Mouse (Mus musculus) spleen, adult 2 months (tissue): ENCODE results near the gene Rnaseh2a. TPM values are rescaled to one million over a fixed set of nuclear protein-coding genes. Genes with fewer than 3 reads are reported as not detected.
A peak's percentile ranks its signal among the peaks of the same experiment; 100 is the strongest.
"Not testable (repeated sequence)": the region's sequence is repeated elsewhere in the genome, so short reads cannot be mapped to it uniquely, and the experiment has no call there.

ENCODE experiments used
- DNase-seq, 2 experiments: peaks; one replicate each; pipeline versions ENCODE4 v3.0.0 to v3.0.0-alpha.2; 2012 to 2021; ENCODE audit warnings: low spot score in 2 of 2, low read depth in 1 of 2
- H3K27ac ChIP-seq: fragments of 200-500 bp; 2 replicates; pipeline ENCODE4 v1.5.1; 2012; ENCODE audit warnings: low read length, inconsistent platforms; ENCODE audit not compliant: insufficient read depth
- H3K27me3 ChIP-seq: fragments of 200-500 bp; 2 replicates; pipeline ENCODE4 v1.6.1; 2012; ENCODE audit warnings: mild to moderate bottlenecking, moderate library complexity, low read length, inconsistent platforms; ENCODE audit not compliant: control insufficient read depth, insufficient read depth
- H3K36me3 ChIP-seq: fragments of 200-500 bp; 2 replicates; pipeline ENCODE4 v1.6.1; 2012; ENCODE audit warnings: mild to moderate bottlenecking, low read length, inconsistent platforms; ENCODE audit not compliant: control insufficient read depth, insufficient read depth
- H3K4me1 ChIP-seq: fragments of 200-500 bp; 2 replicates; pipeline ENCODE4 v1.6.1; 2011; ENCODE audit warnings: inconsistent platforms; ENCODE audit not compliant: control insufficient read depth, insufficient read depth, insufficient read length
- H3K4me3 ChIP-seq: fragments of 200-500 bp; 2 replicates; pipeline ENCODE4 v1.5.1; 2011; ENCODE audit warnings: mild to moderate bottlenecking, inconsistent platforms; ENCODE audit not compliant: insufficient read depth, insufficient read length; ENCODE audit errors: extremely low read depth
- CTCF ChIP-seq: fragments of 200-500 bp; IDR thresholded peaks from 2 replicates; pipeline ENCODE4 v1.5.1; 2011; ENCODE audit warnings: mild to moderate bottlenecking, inconsistent platforms; ENCODE audit not compliant: insufficient read depth, insufficient read length, insufficient replicate concordance; ENCODE audit errors: extremely low read depth
- POLR2A ChIP-seq: fragments of 200-500 bp; IDR thresholded peaks from 2 replicates; pipeline ENCODE4 v1.6.1; 2011; ENCODE audit warnings: low read depth, low read length, inconsistent platforms
- WGBS: fragments of 180-500 bp; shearing (Covaris S2); methylation state at CpG from one replicate; pipeline ENCODE4 v1.1.7; 2018; 5-methylcytosine and 5-hydroxymethylcytosine counted together
- polyA plus RNA-seq: library from polyadenylated mRNA; depleted of rRNA; stranded (reverse); fragments of >200 nt; gene quantifications from 2 replicates; pipeline ENCODE4 v1.2.3, GENCODE M21; 2012

Gene Rnaseh2a
- polyA plus RNA-seq, 1 experiment = 34.2 TPM

DNA sequence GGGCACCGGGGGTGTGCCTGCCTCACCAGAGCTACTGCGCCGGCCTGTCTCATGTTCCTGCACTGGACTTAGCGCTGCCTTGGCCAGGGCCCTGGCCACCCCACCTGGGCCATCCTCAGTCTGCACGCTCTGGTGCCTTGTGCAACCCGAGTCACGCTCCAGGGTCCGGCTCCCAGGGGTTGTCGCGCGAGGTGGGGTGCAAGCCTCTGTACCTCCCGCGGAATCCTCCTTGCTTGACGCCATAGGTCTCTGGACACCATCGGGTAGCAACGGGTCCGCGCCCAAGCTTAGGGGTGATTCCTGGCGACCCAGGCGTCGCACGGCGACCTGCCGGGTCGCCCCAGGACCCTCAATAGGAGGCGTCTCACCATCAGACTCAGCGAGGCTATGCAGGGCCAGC, 57.2 kb downstream of the Rnaseh2a start:
- Histone ChIP-seq H3K27ac (peak overlapping the region; percentile 61; the same call in 1 of the 2 replicates), H3K27me3 (no peaks in the 10 kb centered on the region), H3K4me1 (peaks cover 13% of the 10 kb centered on the region), H3K4me3 (no peak overlapping the region), H3K36me3 (peaks cover 6% of the 10 kb centered on the region)
- DNase-seq = no peak
- 65% methylated on average over 27 of the region's 27 CpGs for WGBS
- TF ChIP-seq CTCF (no peak), POLR2A (no peak)

DNA sequence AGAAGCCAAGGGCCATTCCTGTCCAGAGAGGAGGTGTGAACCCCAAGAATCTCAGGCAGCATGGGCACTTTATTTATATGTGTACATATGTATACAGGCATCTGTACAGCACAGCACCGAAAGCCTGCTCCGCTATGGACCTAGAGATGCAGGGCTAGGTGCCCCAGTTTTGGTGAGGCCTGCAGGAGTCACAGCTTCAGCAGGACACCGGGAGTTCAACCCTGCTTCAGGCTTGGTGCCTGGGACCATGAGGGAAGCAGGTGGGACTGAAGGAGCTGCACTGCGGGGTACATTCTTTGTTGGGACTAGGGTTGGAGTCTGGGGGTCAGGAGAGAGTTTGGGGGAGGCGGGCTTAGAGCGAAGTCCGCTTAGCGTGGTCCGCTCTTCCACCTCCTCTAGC, 57.7 kb downstream of the Rnaseh2a start:
- Histone ChIP-seq H3K4me3 (no peak overlapping the region), H3K27me3 (no peaks in the 10 kb centered on the region), H3K36me3 (peaks cover 6% of the 10 kb centered on the region), H3K4me1 (peaks cover 13% of the 10 kb centered on the region), H3K27ac (no peak overlapping the region)
- TF ChIP-seq POLR2A (no peak), CTCF (no peak)
- DNase-seq = no peak
- WGBS = 97% methylated on average over 9 of the region's 9 CpGs

DNA sequence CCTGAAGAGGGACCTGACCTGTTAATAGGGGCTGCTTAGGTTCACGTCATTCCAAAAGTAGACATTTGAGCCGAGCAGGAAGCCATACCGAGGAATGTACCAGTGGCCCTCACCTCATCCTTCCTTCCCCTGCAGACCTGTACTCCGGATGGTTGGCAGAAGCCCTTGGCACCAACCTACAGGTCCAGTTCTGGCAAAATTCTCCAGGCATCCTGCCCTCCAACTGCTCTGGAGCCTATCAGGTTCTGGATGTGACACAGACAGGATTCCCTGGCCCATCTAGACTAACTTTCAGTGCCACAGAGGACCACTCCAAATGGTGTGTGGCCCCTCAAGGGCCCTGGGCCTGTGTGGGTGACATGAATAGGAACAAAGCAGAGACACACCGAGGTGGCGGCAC, 59.0 kb downstream of the Rnaseh2a start:
- Histone ChIP-seq H3K4me1 (peaks cover 13% of the 10 kb centered on the region), H3K36me3 (peaks cover 3% of the 10 kb centered on the region; the same call in 1 of the 2 replicates), H3K27me3 (no peaks in the 10 kb centered on the region), H3K4me3 (no peak overlapping the region), H3K27ac (no peak overlapping the region)
- DNase-seq = no peak
- TF ChIP-seq POLR2A (no peak), CTCF (no peak)
- WGBS = 91% methylated on average over 6 of the region's 6 CpGs

DNA sequence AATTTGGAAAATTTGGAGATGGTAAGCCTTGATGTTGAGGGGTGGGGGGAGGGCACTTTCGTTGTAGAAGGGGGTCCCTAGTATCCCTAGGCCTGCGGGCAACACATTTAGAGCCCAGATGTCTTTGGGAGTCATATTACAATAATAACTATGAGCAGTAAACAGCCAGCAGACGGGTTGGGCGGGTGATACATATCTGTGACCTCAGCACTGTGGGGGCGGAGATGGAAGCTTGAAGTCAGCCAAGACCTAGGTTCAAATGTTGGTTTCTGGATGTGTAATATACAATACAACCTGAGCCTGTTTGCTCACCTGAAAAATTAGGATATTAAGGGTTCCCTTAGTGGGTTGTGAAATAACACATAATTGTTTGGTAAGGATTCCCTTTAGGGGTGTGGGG, 59.6 kb downstream of the Rnaseh2a start:
- Histone ChIP-seq H3K4me1 (peaks cover 13% of the 10 kb centered on the region), H3K27me3 (no peaks in the 10 kb centered on the region), H3K36me3 (peaks cover 3% of the 10 kb centered on the region; the same call in 1 of the 2 replicates), H3K27ac (no peak overlapping the region), H3K4me3 (no peak overlapping the region)
- no peak for DNase-seq
- TF ChIP-seq POLR2A (no peak), CTCF (no peak)
- WGBS = 80% methylated on average over 5 of the region's 5 CpGs

DNA sequence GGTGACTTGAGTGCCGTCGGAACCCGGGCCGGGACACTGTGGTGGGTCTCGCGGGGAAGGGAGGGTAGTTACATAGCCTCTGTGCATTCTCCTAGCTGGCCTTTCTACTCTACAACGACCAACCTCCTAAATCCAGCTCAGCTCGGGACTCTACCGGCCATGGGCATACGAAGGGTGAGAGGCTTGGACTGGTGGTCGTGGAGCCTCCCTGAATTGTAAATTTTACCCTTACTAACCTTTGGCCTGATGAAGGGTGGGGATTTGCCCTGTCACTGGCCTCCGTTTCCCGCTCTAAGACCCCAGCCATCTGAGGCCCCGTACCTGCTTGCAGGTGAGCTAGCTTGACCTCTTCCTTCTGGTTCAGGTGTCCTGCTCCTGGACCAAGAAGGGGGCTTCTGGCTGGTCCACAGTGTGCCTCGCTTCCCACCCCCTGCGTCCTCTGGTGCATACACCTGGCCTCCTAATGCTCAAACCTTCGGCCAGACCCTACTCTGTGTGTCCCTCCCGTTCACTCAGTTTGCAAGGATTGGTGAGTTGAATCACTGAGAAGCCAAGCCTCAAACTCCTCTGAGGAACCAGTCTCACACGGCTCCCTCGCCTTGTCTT, 60.3 kb downstream of the Rnaseh2a start:
- Histone ChIP-seq H3K4me3 (peak overlapping the region; percentile 65), H3K36me3 (peaks cover 3% of the 10 kb centered on the region; the same call in 1 of the 2 replicates), H3K27ac (peak overlapping the region; percentile 81), H3K27me3 (no peaks in the 10 kb centered on the region), H3K4me1 (peaks cover 13% of the 10 kb centered on the region)
- 50% methylated on average over 20 of the region's 20 CpGs for WGBS
- TF ChIP-seq POLR2A (no peak), CTCF (no peak)
- no peak for DNase-seq

DNA sequence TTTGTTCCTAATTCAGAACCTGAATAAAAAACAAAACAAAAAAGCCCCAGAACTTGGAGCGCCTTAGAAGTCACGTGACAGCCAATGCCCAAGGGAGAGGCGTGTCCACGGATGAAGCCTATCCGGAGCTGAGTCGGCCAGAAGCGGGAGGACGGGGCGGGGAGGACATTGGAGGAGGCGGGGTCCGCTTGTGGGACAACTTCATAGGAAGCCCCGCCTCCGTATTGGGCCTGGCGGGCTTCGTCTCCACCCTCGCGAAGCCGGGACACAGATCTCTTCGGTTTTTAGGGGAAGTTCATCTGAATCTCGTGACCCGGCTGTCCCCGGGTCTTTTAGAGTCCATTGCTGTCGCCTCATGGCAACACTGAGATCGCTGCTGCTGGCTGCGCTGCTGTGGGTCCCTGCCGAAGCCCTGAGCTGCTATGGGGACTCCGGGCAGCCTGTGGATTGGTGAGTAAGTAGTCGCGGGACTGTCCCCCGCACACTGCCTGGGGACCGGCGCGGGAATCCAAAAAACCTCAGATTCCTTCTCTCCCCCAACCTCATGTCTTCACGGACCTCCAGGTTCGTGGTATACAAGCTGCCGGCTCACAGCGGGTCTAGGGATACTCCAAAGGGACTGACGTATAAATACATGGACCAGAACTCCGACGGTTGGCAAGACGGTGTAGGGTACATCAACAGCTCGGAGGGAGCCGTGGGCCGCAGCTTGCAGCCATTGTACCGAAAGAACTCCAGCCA, 61.0 kb downstream of the Rnaseh2a start, which contains the start of gene Dnase2a:
TSS of gene Dnase2a (plus strand) at position 140 of the 741 bp plus-strand sequence.
- WGBS = under 1% methylated on average over 45 of the region's 45 CpGs
- peak within 1 kb of the TSS; percentile 81 for H3K27ac ChIP-seq
- no peaks in the 10 kb centered on the region for H3K27me3 ChIP-seq
- H3K4me1 ChIP-seq = peaks cover 13% of the 10 kb centered on the region
- H3K36me3 ChIP-seq = peaks cover 3% of the 10 kb centered on the region; the same call in 1 of the 2 replicates
- H3K4me3 ChIP-seq = peak within 1 kb of the TSS; percentile 65
- peak; percentile 95 to 99 for DNase-seq
- TF ChIP-seq CTCF = no peak
- peak; percentile 52 for TF ChIP-seq POLR2A

DNA sequence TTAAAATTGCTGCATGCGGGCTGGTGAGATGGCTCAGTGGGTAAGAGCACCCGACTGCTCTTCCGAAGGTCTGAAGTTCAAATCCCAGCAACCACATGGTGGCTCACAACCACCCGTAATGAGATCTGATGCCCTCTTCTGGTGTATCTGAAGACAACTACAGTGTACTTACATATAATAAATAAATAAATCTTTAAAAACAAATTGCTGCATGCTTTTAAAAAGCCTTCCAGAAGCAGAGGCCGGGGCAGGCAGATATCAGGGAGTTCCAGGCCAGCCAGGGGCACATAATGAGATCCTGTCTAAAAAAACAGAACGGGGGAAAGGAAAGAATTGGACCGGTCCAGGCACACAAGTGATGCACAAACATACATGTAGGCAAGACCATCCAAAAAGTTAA, 61.6 kb downstream of the Rnaseh2a start:
- H3K36me3 ChIP-seq, DNase-seq, H3K27me3 ChIP-seq: not testable (repeated sequence)
- WGBS = 8% methylated on average over 7 of the region's 7 CpGs
- peak overlapping the region; percentile 23; the same call in 1 of the 2 replicates for H3K4me3 ChIP-seq
- H3K27ac ChIP-seq = 0 out of 2 replicates have a peak overlapping the region, but pooled peaks have one; percentile 14
- peaks cover 15% of the 10 kb centered on the region for H3K4me1 ChIP-seq
